Mouse (Mus musculus): ENCODE data around the gene Khsrp. TPM values are rescaled to one million over a fixed set of nuclear protein-coding genes. Genes with fewer than 3 reads are reported as not detected.

The Khsrp gene
- total RNA-seq, 2 experiments from 2014 or later = 44.8 to 44.9 TPM

- DNase-seq (ENCODE audit: low spot score) = peak; percentile 93
- intact Hi-C loops (cut with DNase I) = loop anchor here (5.0 kb wide), 1 partner anchor 67 kb away; the partner anchor contains the start of genes Crb3 and Slc25a23
Observed at GRCm38 (mm10) chr17:56990115-56990746, 41.1 kb downstream of the Khsrp start, which contains the start of gene Clpp. Clpp (plus strand) TSS chr17:56990305.

DNA sequence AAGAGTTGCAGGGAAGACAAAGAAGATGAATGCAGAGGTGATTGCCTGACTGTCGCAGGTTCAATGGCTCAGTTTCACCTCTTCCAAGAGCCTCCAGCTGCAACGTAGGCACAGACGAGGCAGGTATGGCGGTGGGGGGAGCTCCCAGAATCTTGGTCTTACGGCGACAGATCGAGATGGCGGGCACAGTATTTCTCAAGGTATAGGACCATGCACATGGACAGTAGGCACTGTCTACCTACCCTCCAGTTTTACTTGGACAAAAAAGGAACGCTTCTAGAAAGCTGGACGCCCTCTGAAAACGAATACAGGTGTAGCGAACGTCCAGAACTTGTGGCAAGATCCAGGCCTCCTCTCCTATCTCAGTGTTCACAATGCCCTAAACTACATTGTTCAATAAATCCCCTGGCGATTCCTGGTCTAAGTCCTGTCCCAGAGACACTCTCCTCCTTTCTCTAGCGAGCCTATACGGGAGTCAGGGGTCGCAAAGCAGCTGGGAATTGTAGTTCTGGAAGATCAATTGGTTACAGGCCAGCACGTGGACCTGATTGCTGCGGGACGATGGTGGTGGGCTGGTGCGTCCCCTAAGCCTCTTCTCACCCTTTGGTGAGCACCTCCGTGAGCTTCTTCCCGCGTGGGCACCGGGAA lies 41.7 kb downstream of the Khsrp start:
- DNase-seq (ENCODE audit: low spot score) = no peak

GRCm38 (mm10) chr17:56988921-56989430 lies 42.3 kb downstream of the Khsrp start:
- intact Hi-C loops (cut with DNase I) = no loop called here
- no peak for DNase-seq (ENCODE audit: low spot score)

More for the DNA sequence above, 41.7 kb downstream of the Khsrp start:
- intact Hi-C loops (cut with DNase I) = loop anchor here (5.0 kb wide), 1 partner anchor 68 kb away; the partner anchor contains the start of genes Crb3 and Slc25a23

DNA sequence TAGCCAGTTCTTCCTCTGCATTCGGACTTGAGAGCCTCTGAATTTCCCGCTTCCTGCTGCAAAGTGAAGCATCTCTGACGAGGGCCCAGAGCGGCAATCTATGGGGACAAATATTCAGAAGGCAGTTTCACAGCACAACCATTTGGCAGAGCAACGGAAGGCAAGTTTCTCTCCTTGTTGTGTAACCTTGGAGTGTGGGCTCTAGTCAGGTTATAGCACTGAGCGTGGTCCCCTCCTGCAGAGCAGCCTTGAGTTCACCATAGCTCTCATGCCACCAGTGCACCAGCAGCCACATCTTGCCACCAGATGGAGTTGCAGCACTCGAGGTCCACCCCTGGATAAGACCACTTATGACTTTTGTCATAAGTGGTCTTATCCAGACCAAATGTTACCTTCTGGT lies 42.9 kb downstream of the Khsrp start:
- DNase-seq (ENCODE audit: low spot score) = no peak
- intact Hi-C loops (cut with DNase I) = no loop called here

DNA sequence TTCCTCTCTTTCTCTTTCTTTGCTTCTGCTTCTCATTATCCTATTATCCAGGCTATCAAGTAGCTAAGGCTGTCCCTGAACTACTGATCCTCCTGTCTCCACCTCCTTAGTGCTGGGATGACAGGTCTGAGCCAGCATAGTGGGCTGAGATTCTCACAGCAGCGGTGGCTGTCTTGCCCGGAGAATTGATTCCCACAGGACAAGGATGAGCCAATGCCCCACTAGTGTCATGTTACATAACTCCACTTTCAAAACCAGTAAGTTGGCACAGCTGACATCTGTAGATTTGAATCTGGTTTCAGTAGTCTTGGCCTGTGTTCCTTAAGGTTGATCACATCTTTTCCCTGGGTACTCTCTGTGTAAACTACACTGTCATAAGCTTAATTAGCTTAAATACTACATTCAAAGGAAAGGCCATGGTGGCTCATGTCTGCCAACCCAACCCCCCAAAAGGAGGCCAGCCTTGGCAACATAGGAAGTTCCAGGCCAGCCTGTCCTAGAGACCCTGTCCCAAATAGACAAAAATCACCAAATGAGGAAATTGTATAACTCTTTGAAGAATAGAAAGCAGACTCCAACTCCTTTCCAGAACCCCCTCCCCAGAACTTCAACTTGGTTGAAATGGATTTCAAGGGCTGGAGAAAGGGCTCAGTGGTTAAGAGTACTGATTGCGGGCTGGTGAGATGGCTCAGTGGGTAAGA lies 45.1 kb downstream of the Khsrp start:
- intact Hi-C loops (cut with DNase I) = no loop called here
- no peak for DNase-seq (ENCODE audit: low spot score)

- intact Hi-C loops (cut with DNase I) = no loop called here
- DNase-seq (ENCODE audit: low spot score) = no peak
Observed at GRCm38 (mm10) chr17:56985656-56986055, 45.7 kb downstream of the Khsrp start.

- intact Hi-C loops (cut with DNase I) = no loop called here
- no peak for DNase-seq (ENCODE audit: low spot score)
Observed at GRCm38 (mm10) chr17:56984886-56985285, 46.4 kb downstream of the Khsrp start.

DNA sequence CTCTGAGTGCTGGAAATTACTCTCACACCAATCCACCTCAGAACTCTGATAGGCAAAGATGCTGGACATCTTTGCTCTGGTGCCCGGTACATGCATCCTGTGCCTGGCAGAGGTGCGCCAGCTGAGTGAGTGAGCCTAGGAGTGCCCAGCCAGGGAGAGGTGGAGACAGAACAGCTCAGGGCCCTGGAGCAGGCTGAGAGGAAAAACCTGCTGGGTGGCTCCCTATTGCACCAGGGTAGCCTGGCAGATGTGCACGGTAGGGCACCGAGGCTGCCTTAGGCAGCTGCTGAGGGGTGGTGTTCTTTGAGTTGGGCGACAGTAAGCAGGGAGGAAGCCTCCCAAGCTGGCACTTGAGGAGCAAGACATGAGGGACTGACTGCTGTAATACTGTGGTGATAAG lies 49.3 kb downstream of the Khsrp start, which contains the start of gene Acer1:
TSS of gene Acer1 (minus strand) at position 114 of the 400 bp plus-strand sequence.
- intact Hi-C loops (cut with DNase I) = no loop called here
- no peak for DNase-seq (ENCODE audit: low spot score)

- DNase-seq (ENCODE audit: low spot score) = no peak
- intact Hi-C loops (cut with DNase I) = no loop called here
Observed at GRCm38 (mm10) chr17:56981049-56981448, 50.3 kb downstream of the Khsrp start.

- intact Hi-C loops (cut with DNase I) = no loop called here
- DNase-seq (ENCODE audit: low spot score) = no peak
Observed at GRCm38 (mm10) chr17:56979524-56979923, 51.8 kb downstream of the Khsrp start.

- intact Hi-C loops (cut with DNase I) = no loop called here
- no peak for DNase-seq (ENCODE audit: low spot score)
Observed at GRCm38 (mm10) chr17:56976531-56977390, 54.6 kb downstream of the Khsrp start.

DNA sequence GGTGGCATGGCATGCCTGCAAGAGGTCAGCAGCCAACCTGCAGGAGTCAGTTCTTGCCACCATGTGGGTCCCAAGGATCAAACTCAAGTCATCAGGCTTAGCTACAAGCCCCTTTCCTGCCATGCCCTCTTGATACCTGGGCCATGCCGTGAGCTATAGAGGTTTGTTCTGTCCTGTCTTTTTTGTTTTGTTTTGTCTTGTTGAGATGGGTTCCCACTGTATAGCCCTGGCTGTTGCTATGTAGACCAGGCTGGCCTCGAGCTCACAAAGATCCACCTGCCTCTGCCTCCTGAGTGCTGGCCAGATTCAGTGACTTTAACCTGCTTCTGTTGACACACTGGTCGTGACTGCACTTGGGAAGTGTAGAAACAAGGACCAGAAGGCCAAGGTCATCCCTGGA lies 55.9 kb downstream of the Khsrp start:
- intact Hi-C loops (cut with DNase I) = no loop called here
- DNase-seq (ENCODE audit: low spot score) = no peak

DNA sequence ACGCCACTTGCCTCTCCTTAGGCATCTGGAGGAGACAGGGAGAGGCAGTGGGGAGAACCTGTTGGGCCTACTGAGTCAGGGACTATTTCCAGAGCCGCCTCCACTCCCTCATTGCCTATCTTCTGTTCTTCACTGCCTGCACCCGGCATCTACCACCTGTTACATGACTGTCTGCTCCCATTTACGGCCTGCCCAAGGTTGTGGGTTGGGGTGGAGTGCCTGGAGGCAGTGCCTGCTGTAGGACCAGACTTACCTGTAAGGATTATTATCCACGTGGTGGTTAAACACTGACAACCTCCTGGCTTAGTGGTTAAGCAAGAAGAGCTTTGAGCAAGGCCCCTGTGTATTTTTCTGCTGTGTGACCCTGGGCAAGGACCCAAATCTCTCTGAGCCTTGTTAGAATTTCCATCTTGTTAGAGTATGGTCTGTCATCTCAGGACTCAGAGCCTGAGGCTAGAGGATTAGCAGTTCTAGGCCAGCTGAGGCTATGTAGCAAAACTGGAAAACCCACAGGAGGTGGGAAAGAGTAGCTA lies 56.5 kb downstream of the Khsrp start:
- intact Hi-C loops (cut with DNase I) = no loop called here
- DNase-seq (ENCODE audit: low spot score) = no peak

- intact Hi-C loops (cut with DNase I) = no loop called here
Observed at GRCm38 (mm10) chr17:56973956-56974707, 57.2 kb downstream of the Khsrp start.

More at GRCm38 (mm10) chr17:56973956-56974707, 57.2 kb downstream of the Khsrp start:
- DNase-seq (ENCODE audit: low spot score) = no peak

Other genes starting within 250 kb of the Khsrp start
- gene Rfx2, start 200.5 kb downstream of the Khsrp start, total RNA-seq (2021) = 1 to 10 TPM; 3.2 to 4.6 TPM
- not detected for gene Acsbg2, start 157.1 kb downstream of the Khsrp start, total RNA-seq (2021)
- gene 1700061G19Rik, start 156.0 kb downstream of the Khsrp start, total RNA-seq (2021) = not detected
- gene Mllt1, start 96.1 kb downstream of the Khsrp start, total RNA-seq (2021) = 10 to 100 TPM; 21.6 to 21.8 TPM
- gene Acer1, start 49.4 kb downstream of the Khsrp start, total RNA-seq (2021) = not detected
- 10 to 100 TPM; 73.4 TPM for gene Clpp, start 41.2 kb downstream of the Khsrp start, total RNA-seq (2021)
- 10 to 100 TPM; 65.4 to 77.8 TPM for gene Alkbh7, start 34.2 kb downstream of the Khsrp start, total RNA-seq (2021)
- gene Pspn, start 31.5 kb downstream of the Khsrp start, total RNA-seq (2021) = not detected
- 10 to 100 TPM; 20.4 to 22.7 TPM for gene Gtf2f1, start 20.2 kb downstream of the Khsrp start, total RNA-seq (2021)
- gene Gm17949, start 20.1 kb downstream of the Khsrp start, total RNA-seq (2021) = not detected
- gene Slc25a41, start 10.1 kb upstream of the Khsrp start, total RNA-seq (2021) = not detected
- under 1 TPM in 1 of 2 experiments, not detected in 1; 0.78 TPM for gene Crb3, start 27.6 kb upstream of the Khsrp start, total RNA-seq (2021)
- gene Slc25a23, start 28.3 kb upstream of the Khsrp start, total RNA-seq (2021) = 10 to 100 TPM; 65.1 to 75.0 TPM
- 1 to 10 TPM in 1 of 2 experiments, under 1 TPM in 1; 0.96 to 2.1 TPM for gene Dennd1c, start 47.0 kb upstream of the Khsrp start, total RNA-seq (2021)
- 1 to 10 TPM; 3.2 to 3.3 TPM for gene Tubb4a, start 56.3 kb upstream of the Khsrp start, total RNA-seq (2021)
- gene Tnfsf9, start 73.8 kb upstream of the Khsrp start, total RNA-seq (2021) = under 1 TPM; 0.28 to 0.57 TPM
- gene Cd70, start 118.3 kb upstream of the Khsrp start, total RNA-seq (2021) = not detected
- gene Tnfsf14, start 162.7 kb upstream of the Khsrp start, total RNA-seq (2021) = not detected
- gene C3, start 196.6 kb upstream of the Khsrp start, total RNA-seq (2021) = 10 to 100 TPM; 47.1 to 80.7 TPM
- 10 to 100 TPM; 26.1 to 29.5 TPM for gene Gpr108, start 216.9 kb upstream of the Khsrp start, total RNA-seq (2021)
- gene Trip10, start 217.9 kb upstream of the Khsrp start, total RNA-seq (2021) = 100 to 1,000 TPM in 1 of 2 experiments, 10 to 100 TPM in 1; 90.6 to 107 TPM
- 1 to 10 TPM; 1.5 to 1.7 TPM for gene Vav1, start 247.6 kb upstream of the Khsrp start, total RNA-seq (2021)

Data from heart, postnatal 25 days (tissue).